Mouse (Mus musculus): ENCODE results near the gene Teddm2.

GRCm38 (mm10) chr1:153900381-153900780 is 353 bp upstream of the Teddm2 start:
- TF ChIP-seq CTCF (conservative IDR thresholded peaks at IDR 0.05; ENCODE audit: insufficient read depth, insufficient read length, low read depth, low read length) (no peak), POLR2A (IDR thresholded peaks at IDR 0.05; ENCODE audit: low read depth, low read length) (no peak)
